Mouse (Mus musculus): ENCODE measurements around the gene Olfr553. TPM values are rescaled to one million over a fixed set of nuclear protein-coding genes. Genes with fewer than 3 reads are reported as not detected.
"Not testable (repeated sequence)": the region's sequence is repeated elsewhere in the genome, so short reads cannot be mapped to it uniquely, and the experiment has no call there.

The Olfr553 gene
- total and polyA plus RNA-seq, 3 experiments, result not detected

DNA sequence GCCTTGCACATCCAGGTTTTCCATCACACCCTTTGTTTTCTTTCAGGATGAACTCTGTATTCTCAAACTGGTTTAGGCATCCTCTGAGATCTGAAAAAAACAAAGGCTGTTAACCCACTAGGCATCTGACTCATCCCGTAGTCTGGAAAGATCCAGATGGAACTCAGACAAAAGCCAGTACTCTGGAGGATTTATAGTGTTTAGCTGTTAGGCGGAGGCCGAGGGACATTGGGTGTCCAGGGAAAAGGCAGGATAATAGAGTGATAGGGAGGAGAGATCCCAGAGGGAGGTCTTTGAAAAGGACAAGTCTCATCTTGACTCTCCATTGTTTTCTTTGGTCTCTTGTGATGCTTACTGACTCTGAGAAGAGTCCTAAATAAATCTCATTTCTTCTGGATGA is 46.6 kb upstream of the Olfr553 start, which contains the start of gene Olfr556:
Gene Olfr556, plus strand, starts transcription at position 301 of the 400 bp plus-strand sequence.
- Histone ChIP-seq H3K9me3 (replicated peaks; ENCODE audit: insufficient read depth, low read length) (no peaks in the 10 kb centered on the region), H3K27me3 (ENCODE audit: control insufficient read depth in 1 of 2, insufficient read depth in 2 of 2, low read length in 2 of 2) (peaks cover 0 to 1% of the 10 kb centered on the region in 2 experiments; a peak in 2 of 4 replicates), H3K9ac (ENCODE audit: control insufficient read depth, low read depth, low read length, poor library complexity, severe bottlenecking) (no peak within 1 kb of the TSS), H3K27ac (ENCODE audit: control insufficient read depth, low read depth, low read length) (no peak within 1 kb of the TSS), H3K36me3 (ENCODE audit: control insufficient read depth in 1 of 2, insufficient read depth in 2 of 2, low read length in 2 of 2) (no peaks in the 10 kb centered on the region), H3K4me3 (ENCODE audit: control insufficient read depth in 1 of 2, insufficient read depth in 1 of 2, low read depth in 2 of 2, low read length in 2 of 2) (no peak within 1 kb of the TSS), H3K4me1 (ENCODE audit: control insufficient read depth in 1 of 2, insufficient read depth in 2 of 2, low read length in 2 of 2) (no peaks in the 10 kb centered on the region), H3K79me2 (ENCODE audit: control insufficient read depth, insufficient read depth, low read length, poor library complexity) (no peaks in the 10 kb centered on the region)
- no peak for DNase-seq (ENCODE audit: low read depth, low spot score)
- TF ChIP-seq ETS1 (IDR thresholded peaks at IDR 0.05; ENCODE audit: low read depth, low read length) (no peak), USF2 (IDR thresholded peaks at IDR 0.05; ENCODE audit: borderline replicate concordance in 1 of 2, insufficient read depth in 1 of 2, low read depth in 1 of 2, low read length in 2 of 2) (no peak), POLR2AphosphoS5 (IDR thresholded peaks at IDR 0.05; ENCODE audit: borderline replicate concordance, low read depth, low read length) (no peak), MYC (IDR thresholded peaks at IDR 0.05; ENCODE audit: low read depth, low read length) (no peak), RCOR1 (IDR thresholded peaks at IDR 0.05; ENCODE audit: low read depth, low read length) (no peak), ZC3H11A (IDR thresholded peaks at IDR 0.05; ENCODE audit: low read depth, low read length) (no peak), UBTF (IDR thresholded peaks at IDR 0.05; ENCODE audit: borderline replicate concordance, insufficient read depth, low read depth, low read length) (no peak), POLR2A (IDR thresholded peaks at IDR 0.05; ENCODE audit: control insufficient read depth in 1 of 2, insufficient read depth in 1 of 2, low read depth in 1 of 2, low read length in 2 of 2, poor library complexity in 1 of 2) (no peak), ZNF384 (IDR thresholded peaks at IDR 0.05; ENCODE audit: low read depth, low read length) (no peak), USF1 (IDR thresholded peaks at IDR 0.05; ENCODE audit: low read depth, low read length) (no peak), RAD21 (IDR thresholded peaks at IDR 0.05; ENCODE audit: low read depth, low read length) (no peak)

DNA sequence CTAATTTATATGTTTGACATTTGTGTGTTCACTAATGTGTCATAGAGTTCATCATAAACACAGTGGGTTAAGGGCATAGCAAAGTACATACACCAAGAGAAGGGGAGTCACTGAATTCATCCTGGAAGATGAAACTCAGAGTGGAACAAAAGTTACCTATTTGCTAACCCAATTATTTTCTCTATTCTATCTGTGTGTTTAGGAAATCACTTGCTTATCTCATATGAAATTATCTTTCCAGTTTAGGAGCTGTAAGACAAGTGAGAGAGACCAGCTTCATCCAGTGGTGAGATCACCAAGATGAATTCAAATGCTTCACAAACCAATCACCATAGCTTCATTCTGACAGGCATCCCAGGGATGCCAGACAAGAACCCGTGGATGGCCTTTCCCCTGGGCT is 40.5 kb upstream of the Olfr553 start, which contains the start of gene Olfr555:
Gene Olfr555, plus strand, starts transcription at position 301 of the 400 bp plus-strand sequence.
- Histone ChIP-seq H3K36me3 (ENCODE audit: control insufficient read depth in 1 of 2, insufficient read depth in 2 of 2, low read length in 2 of 2) (no peaks in the 10 kb centered on the region), H3K4me1 (ENCODE audit: control insufficient read depth in 1 of 2, insufficient read depth in 2 of 2, low read length in 2 of 2) (no peaks in the 10 kb centered on the region), H3K9me3 (replicated peaks; ENCODE audit: insufficient read depth, low read length) (no peaks in the 10 kb centered on the region), H3K4me3 (ENCODE audit: control insufficient read depth in 1 of 2, insufficient read depth in 1 of 2, low read depth in 2 of 2, low read length in 2 of 2) (no peak within 1 kb of the TSS), H3K79me2 (ENCODE audit: control insufficient read depth, insufficient read depth, low read length, poor library complexity) (no peaks in the 10 kb centered on the region), H3K27me3 (ENCODE audit: control insufficient read depth in 1 of 2, insufficient read depth in 2 of 2, low read length in 2 of 2) (peaks cover 0 to 3% of the 10 kb centered on the region in 2 experiments; a peak in 2 of 4 replicates), H3K9ac (ENCODE audit: control insufficient read depth, low read depth, low read length, poor library complexity, severe bottlenecking) (no peak within 1 kb of the TSS), H3K27ac (ENCODE audit: control insufficient read depth, low read depth, low read length) (no peak within 1 kb of the TSS)
- TF ChIP-seq POLR2AphosphoS5 (IDR thresholded peaks at IDR 0.05; ENCODE audit: borderline replicate concordance, low read depth, low read length) (no peak), NELFE (IDR thresholded peaks at IDR 0.05; ENCODE audit: low read depth, low read length) (no peak), TCF12 (IDR thresholded peaks at IDR 0.05; ENCODE audit: low read depth, low read length) (no peak), E2F4 (IDR thresholded peaks at IDR 0.05; ENCODE audit: borderline replicate concordance, low read depth, low read length) (no peak), POLR2AphosphoS2 (IDR thresholded peaks at IDR 0.05; ENCODE audit: low read length) (no peak), TBP (IDR thresholded peaks at IDR 0.05; ENCODE audit: low read depth, low read length) (no peak), CHD1 (IDR thresholded peaks at IDR 0.05; ENCODE audit: low read depth, low read length) (no peak), GABPA (IDR thresholded peaks at IDR 0.05; ENCODE audit: low read depth, low read length) (no peak), ZC3H11A (IDR thresholded peaks at IDR 0.05; ENCODE audit: low read depth, low read length) (no peak)
- no peak for DNase-seq (ENCODE audit: low read depth, low spot score)

DNA sequence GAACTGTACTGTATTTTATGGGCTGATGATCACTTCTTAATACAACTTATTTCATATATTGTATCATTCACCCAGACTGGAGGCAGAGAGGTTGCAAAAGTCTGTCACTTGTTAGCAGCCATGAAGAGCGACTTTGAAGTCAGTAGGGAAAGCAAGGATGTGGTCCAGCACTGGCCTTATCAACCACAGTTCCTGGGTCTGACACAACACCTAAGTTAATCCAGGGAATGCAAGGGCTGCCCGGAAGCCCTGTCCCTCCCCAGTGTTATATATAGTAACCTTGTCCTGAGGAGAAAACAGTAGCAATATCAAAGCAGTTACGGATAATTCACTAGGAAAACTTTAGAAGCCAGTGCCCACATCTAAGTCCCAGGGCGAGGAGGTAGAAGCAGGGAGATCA is 26.9 kb upstream of the Olfr553 start:
- not testable (repeated sequence) for H3K27ac ChIP-seq (ENCODE audit: control insufficient read depth, low read depth, low read length); H3K4me1 ChIP-seq (ENCODE audit: control insufficient read depth in 1 of 2, insufficient read depth in 2 of 2, low read length in 2 of 2); H3K4me3 ChIP-seq (ENCODE audit: control insufficient read depth in 1 of 2, insufficient read depth in 1 of 2, low read depth in 2 of 2, low read length in 2 of 2); H3K9me3 ChIP-seq (replicated peaks; ENCODE audit: insufficient read depth, low read length); H3K9ac ChIP-seq (ENCODE audit: control insufficient read depth, low read depth, low read length, poor library complexity, severe bottlenecking); H3K79me2 ChIP-seq (ENCODE audit: control insufficient read depth, insufficient read depth, low read length, poor library complexity); H3K27me3 ChIP-seq (ENCODE audit: control insufficient read depth in 1 of 2, insufficient read depth in 2 of 2, low read length in 2 of 2); DNase-seq (ENCODE audit: low read depth, low spot score); H3K36me3 ChIP-seq (ENCODE audit: control insufficient read depth in 1 of 2, insufficient read depth in 2 of 2, low read length in 2 of 2)
